Mouse (Mus musculus) hindbrain, embryonic 14.5 days (tissue): ENCODE measurements around the gene Smco4. TPM values are rescaled to one million over a fixed set of nuclear protein-coding genes. Genes with fewer than 3 reads are reported as not detected.
A peak's percentile ranks its signal among the peaks of the same experiment; 100 is the strongest.

Experiments
- ATAC-seq: fragments of 200-750 bp; cut with Nextera tagmentation; 2 replicates; pipeline ENCODE4 v1.8.0; 2017; ENCODE audit warnings: moderate number of reproducible peaks, mild to moderate bottlenecking, moderate TSS enrichment, moderate library complexity; ENCODE audit not compliant: low FRiP score
- DNase-seq: peaks from one replicate; pipeline ENCODE4 v3.0.0-alpha.2; 2015; ENCODE audit warnings: low spot score
- H3K27ac ChIP-seq: fragments of 300-500 bp; sonication (generic); 2 replicates; pipeline ENCODE4 v1.5.1; 2014; ENCODE audit warnings: mild to moderate bottlenecking, moderate library complexity
- H3K27me3 ChIP-seq: fragments of 300-500 bp; sonication (generic); 2 replicates; pipeline ENCODE4 v1.6.1; 2014; ENCODE audit warnings: mild to moderate bottlenecking, low read length, mixed read lengths; ENCODE audit not compliant: control insufficient read depth, insufficient read depth
- H3K36me3 ChIP-seq: fragments of 300-500 bp; sonication (generic); replicated peaks from 2 replicates; pipeline ENCODE4 v1.6.1; 2014; ENCODE audit not compliant: control insufficient read depth, insufficient read depth
- H3K4me1 ChIP-seq: fragments of 300-500 bp; sonication (generic); replicated peaks from 2 replicates; pipeline ENCODE4 v1.6.1; 2014; ENCODE audit warnings: antibody characterized with exemption, low read length, mixed read lengths; ENCODE audit not compliant: control insufficient read depth, insufficient read depth
- H3K4me2 ChIP-seq: fragments of 300-500 bp; sonication (generic); replicated peaks from 2 replicates; pipeline ENCODE4 v1.6.1; 2014; ENCODE audit warnings: mild to moderate bottlenecking, moderate library complexity
- H3K4me3 ChIP-seq: fragments of 300-500 bp; sonication (generic); replicated peaks from 2 replicates; pipeline ENCODE4 v1.5.1; 2014; ENCODE audit warnings: mild to moderate bottlenecking, low read length
- H3K9ac ChIP-seq: fragments of 300-500 bp; sonication (generic); 2 replicates; pipeline ENCODE4 v1.6.1; 2014
- H3K9me3 ChIP-seq: fragments of 300-500 bp; sonication (generic); 2 replicates; pipeline ENCODE4 v1.6.1; 2016; ENCODE audit warnings: low read length; ENCODE audit not compliant: control insufficient read depth
- WGBS: fragments of 180-500 bp; shearing (Covaris S2); extraction: QIAGEN DNeasy Blood & Tissue Kit; methylation state at CpG from one replicate; pipeline ENCODE4 v1.1.7; 2014; 5-methylcytosine and 5-hydroxymethylcytosine counted together
- polyA plus RNA-seq: library from polyadenylated mRNA; unstranded; fragments of >200 nt; fragmentation: Nextera tagmentation; extraction: Ambion mirVana; gene quantifications from 2 replicates; pipeline ENCODE4 v1.2.1, GENCODE M21; 2014

Smco4 gene
- polyA plus RNA-seq, 1 experiment from 2014 or later = 2.2 TPM

GRCm38 (mm10) chr9:15503827-15504226 is 10.6 kb downstream of the Smco4 start:
- H3K36me3 ChIP-seq = no peaks in the 10 kb centered on the region
- H3K4me2 ChIP-seq = no peak overlapping the region
- WGBS = 70% methylated on average over 6 of the region's 6 CpGs
- H3K9me3 ChIP-seq = no peaks in the 10 kb centered on the region
- ATAC-seq (no peak), DNase-seq (no peak)
- H3K4me3 ChIP-seq = no peak overlapping the region
- H3K27ac ChIP-seq = no peak overlapping the region
- no peaks in the 10 kb centered on the region; the same call in 1 of the 2 replicates for H3K4me1 ChIP-seq
- H3K27me3 ChIP-seq = no peaks in the 10 kb centered on the region
- no peak overlapping the region for H3K9ac ChIP-seq

- DNase-seq = no peak
- Histone ChIP-seq H3K4me3 (no peak overlapping the region), H3K27ac (no peak overlapping the region), H3K9ac (no peak overlapping the region), H3K4me1 (peaks cover 5% of the 10 kb centered on the region; the same call in 1 of the 2 replicates), H3K27me3 (no peaks in the 10 kb centered on the region), H3K9me3 (no peaks in the 10 kb centered on the region), H3K4me2 (no peak overlapping the region), H3K36me3 (no peaks in the 10 kb centered on the region)
- ATAC-seq = no peak
- 48% methylated on average over 1 of the region's 1 CpGs for WGBS
Observed at GRCm38 (mm10) chr9:15505288-15505687, 12.1 kb downstream of the Smco4 start.

- Histone ChIP-seq H3K9me3 (no peaks in the 10 kb centered on the region), H3K4me1 (peaks cover 14% of the 10 kb centered on the region; the same call in 1 of the 2 replicates), H3K4me2 (no peak overlapping the region), H3K27me3 (no peaks in the 10 kb centered on the region), H3K9ac (no peak overlapping the region), H3K36me3 (no peaks in the 10 kb centered on the region), H3K4me3 (no peak overlapping the region), H3K27ac (no peak overlapping the region)
- DNase-seq = no peak
- 69% methylated on average over 3 of the region's 3 CpGs for WGBS
- no peak for ATAC-seq
Observed at GRCm38 (mm10) chr9:15506863-15507262, 13.6 kb downstream of the Smco4 start.

- Histone ChIP-seq H3K27ac (no peak overlapping the region), H3K4me1 (peaks cover 14% of the 10 kb centered on the region; the same call in 1 of the 2 replicates), H3K36me3 (no peaks in the 10 kb centered on the region), H3K27me3 (no peaks in the 10 kb centered on the region), H3K9me3 (no peaks in the 10 kb centered on the region), H3K9ac (no peak overlapping the region), H3K4me2 (no peak overlapping the region), H3K4me3 (no peak overlapping the region)
- no peak for DNase-seq
- WGBS = 91% methylated on average over 4 of the region's 4 CpGs
- ATAC-seq = no peak
Observed at GRCm38 (mm10) chr9:15507431-15507875, 14.2 kb downstream of the Smco4 start.

GRCm38 (mm10) chr9:15509363-15509762 is 16.1 kb downstream of the Smco4 start:
- 79% methylated on average over 3 of the region's 3 CpGs for WGBS
- Histone ChIP-seq H3K27me3 (no peaks in the 10 kb centered on the region), H3K36me3 (no peaks in the 10 kb centered on the region), H3K4me2 (no peak overlapping the region), H3K4me3 (no peak overlapping the region), H3K9me3 (no peaks in the 10 kb centered on the region), H3K9ac (no peak overlapping the region), H3K27ac (no peak overlapping the region), H3K4me1 (peaks cover 14% of the 10 kb centered on the region; the same call in 1 of the 2 replicates)
- DNase-seq (no peak), ATAC-seq (no peak)

GRCm38 (mm10) chr9:15510557-15511310 is 17.5 kb downstream of the Smco4 start:
- Histone ChIP-seq H3K27ac (peak overlapping the region; percentile 14; the same call in 1 of the 2 replicates), H3K4me3 (no peak overlapping the region), H3K27me3 (no peaks in the 10 kb centered on the region), H3K4me2 (no peak overlapping the region), H3K4me1 (peaks cover 14% of the 10 kb centered on the region; the same call in 1 of the 2 replicates), H3K9me3 (no peaks in the 10 kb centered on the region), H3K9ac (no peak overlapping the region), H3K36me3 (no peaks in the 10 kb centered on the region)
- DNase-seq = peak; percentile 62
- 43% methylated on average over 3 of the region's 3 CpGs for WGBS
- peak; percentile 32; the same call in 1 of the 2 replicates for ATAC-seq

- Histone ChIP-seq H3K4me1 (peaks cover 14% of the 10 kb centered on the region; the same call in 1 of the 2 replicates), H3K27ac (no peak overlapping the region), H3K9me3 (no peaks in the 10 kb centered on the region), H3K4me2 (no peak overlapping the region), H3K4me3 (no peak overlapping the region), H3K27me3 (no peaks in the 10 kb centered on the region), H3K36me3 (no peaks in the 10 kb centered on the region), H3K9ac (no peak overlapping the region)
- DNase-seq (no peak), ATAC-seq (no peak; the same call in 1 of the 2 replicates)
- WGBS = 55% methylated on average over 7 of the region's 7 CpGs
Observed at GRCm38 (mm10) chr9:15512918-15513317, 19.7 kb downstream of the Smco4 start.

GRCm38 (mm10) chr9:15516007-15516406 is 22.8 kb downstream of the Smco4 start:
- Histone ChIP-seq H3K4me2 (no peak overlapping the region), H3K36me3 (no peaks in the 10 kb centered on the region), H3K27ac (no peak overlapping the region), H3K4me1 (0 out of 2 replicates have a peak, but pooled peaks cover 3% of the 10 kb centered on the region), H3K9ac (no peak overlapping the region), H3K4me3 (no peak overlapping the region), H3K9me3 (no peaks in the 10 kb centered on the region), H3K27me3 (no peaks in the 10 kb centered on the region)
- WGBS = 61% methylated on average over 2 of the region's 2 CpGs
- DNase-seq = no peak
- ATAC-seq = no peak

- 77% methylated on average over 4 of the region's 4 CpGs for WGBS
- ATAC-seq = no peak
- Histone ChIP-seq H3K9me3 (no peaks in the 10 kb centered on the region), H3K4me3 (no peak overlapping the region), H3K4me2 (no peak overlapping the region), H3K27me3 (no peaks in the 10 kb centered on the region), H3K36me3 (no peaks in the 10 kb centered on the region), H3K27ac (no peak overlapping the region), H3K4me1 (no peaks in the 10 kb centered on the region), H3K9ac (no peak overlapping the region)
- no peak for DNase-seq
Observed at GRCm38 (mm10) chr9:15517979-15518378, 24.7 kb downstream of the Smco4 start.
